Mouse (Mus musculus): ENCODE measurements around the gene Pdlim7. TPM values are rescaled to one million over a fixed set of nuclear protein-coding genes. Genes with fewer than 3 reads are reported as not detected.

The Pdlim7 gene
- total and polyA plus RNA-seq, 3 experiments: 46.9 to 98.2 (median 54.0) TPM

DNA sequence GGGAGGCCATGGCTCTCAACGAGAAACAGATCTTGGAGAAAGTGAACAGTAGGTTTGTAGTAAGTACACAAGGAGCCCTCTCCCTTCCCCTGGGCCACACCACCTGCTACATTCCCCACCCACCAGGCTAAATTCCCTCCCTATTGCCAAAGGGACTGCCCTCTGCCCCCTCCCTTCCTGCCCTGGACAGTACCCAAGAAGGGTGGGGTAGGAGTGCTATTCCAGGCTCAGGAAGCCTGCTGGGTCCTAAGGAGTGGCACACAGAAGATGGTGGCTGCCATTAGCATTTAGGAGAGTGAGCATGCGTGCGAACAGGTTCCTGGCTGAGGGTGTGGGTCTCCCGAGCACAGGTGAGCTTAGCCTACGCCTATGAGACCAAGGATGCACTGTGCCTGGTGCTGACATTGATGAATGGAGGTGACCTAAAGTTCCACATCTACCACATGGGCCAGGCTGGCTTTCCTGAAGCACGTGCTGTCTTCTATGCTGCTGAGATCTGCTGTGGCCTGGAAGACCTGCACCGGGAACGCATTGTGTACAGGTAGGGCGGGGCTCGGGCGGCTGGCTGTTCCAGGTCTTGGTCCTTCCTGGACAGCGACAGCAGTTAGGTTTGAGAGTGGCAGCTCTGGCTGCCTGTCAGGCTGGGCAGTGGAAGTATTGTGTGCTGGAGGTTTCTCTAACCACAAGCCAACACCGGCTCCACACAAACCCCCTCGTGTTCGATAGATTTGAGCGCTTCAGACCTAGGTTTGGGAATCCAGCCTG is 61.5 kb downstream of the Pdlim7 start:
- Histone ChIP-seq H3K27me3 (ENCODE audit: control insufficient read depth, insufficient read depth, low read length) (no peaks in the 10 kb centered on the region), H3K79me2 (replicated peaks; ENCODE audit: control insufficient read depth, insufficient read depth, low read length) (0 out of 2 replicates have a peak, but pooled peaks cover 1% of the 10 kb centered on the region), H3K4me3 (no peak overlapping the region), H3K27ac (no peak overlapping the region), H3K4me1 (ENCODE audit: control insufficient read depth, insufficient read depth, low read length) (peaks cover 17% of the 10 kb centered on the region), H3K9ac (ENCODE audit: low read depth, low read length) (no peak overlapping the region), H3K36me3 (ENCODE audit: control insufficient read depth, insufficient read depth, low read length) (peaks cover 6% of the 10 kb centered on the region; the same call in 1 of the 2 replicates)
- 84% methylated on average over 16 of the region's 16 CpGs for WGBS
- DNase-seq: peak; percentile 67 to 69
- intact Hi-C loops (cut with DNase I): no loop called here
- TF ChIP-seq CTCF (IDR thresholded peaks at IDR 0.05) (no peak), EP300 (IDR thresholded peaks at IDR 0.05; ENCODE audit: insufficient read depth, low read depth, low read length) (no peak), POLR2A (IDR thresholded peaks at IDR 0.05; ENCODE audit: insufficient read depth, low read depth, low read length) (no peak)

DNA sequence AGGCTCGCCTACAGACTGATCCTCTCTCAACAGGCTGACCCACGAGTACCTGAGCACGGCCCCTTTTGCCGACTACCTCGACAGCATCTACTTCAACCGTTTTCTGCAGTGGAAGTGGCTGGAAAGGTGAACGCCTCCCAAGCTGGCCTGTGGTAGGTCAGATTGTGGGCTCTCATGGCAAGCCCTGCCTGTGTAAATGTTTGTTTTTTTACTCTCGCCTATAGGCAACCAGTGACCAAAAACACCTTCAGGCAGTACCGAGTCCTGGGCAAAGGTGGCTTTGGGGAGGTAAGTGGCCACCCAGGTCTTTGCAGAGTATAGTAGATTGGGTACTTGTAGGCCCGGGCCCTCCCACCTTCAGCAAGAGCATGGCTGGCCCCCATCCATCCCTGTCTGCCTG is 62.2 kb downstream of the Pdlim7 start:
- Histone ChIP-seq H3K36me3 (ENCODE audit: control insufficient read depth, insufficient read depth, low read length) (peaks cover 6% of the 10 kb centered on the region; the same call in 1 of the 2 replicates), H3K79me2 (replicated peaks; ENCODE audit: control insufficient read depth, insufficient read depth, low read length) (peaks cover 3% of the 10 kb centered on the region)
- no peak for TF ChIP-seq EP300 (IDR thresholded peaks at IDR 0.05; ENCODE audit: insufficient read depth, low read depth, low read length)
- no peak for TF ChIP-seq CTCF (IDR thresholded peaks at IDR 0.05)
- no peak for TF ChIP-seq POLR2A (IDR thresholded peaks at IDR 0.05; ENCODE audit: insufficient read depth, low read depth, low read length)

DNA sequence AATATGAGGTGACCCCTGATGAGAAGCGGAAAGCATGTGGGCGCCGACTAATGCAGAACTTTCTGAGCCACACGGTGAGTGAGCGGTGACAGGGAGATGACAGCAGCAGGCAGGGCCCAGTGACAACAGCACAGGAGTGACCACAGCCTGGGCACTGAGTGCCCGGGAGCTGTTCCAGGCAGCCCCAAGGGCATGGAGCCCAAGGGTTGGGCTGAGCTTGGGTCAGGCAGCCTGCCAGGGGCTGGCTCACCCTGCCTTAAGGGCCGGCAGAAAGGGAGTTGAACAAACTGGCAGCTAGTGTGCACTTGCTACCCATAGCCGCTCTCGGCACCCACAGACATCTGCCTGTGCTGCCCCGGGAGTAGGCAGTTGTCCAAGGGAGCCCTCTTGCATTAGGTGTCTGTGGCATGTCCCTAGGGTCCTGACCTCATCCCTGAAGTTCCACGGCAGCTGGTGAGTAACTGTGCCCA is 62.9 kb downstream of the Pdlim7 start:
- Histone ChIP-seq H3K4me3 (no peak overlapping the region), H3K79me2 (replicated peaks; ENCODE audit: control insufficient read depth, insufficient read depth, low read length) (peaks cover 3% of the 10 kb centered on the region), H3K4me1 (ENCODE audit: control insufficient read depth, insufficient read depth, low read length) (peaks cover 23% of the 10 kb centered on the region), H3K9ac (ENCODE audit: low read depth, low read length) (no peak overlapping the region), H3K36me3 (ENCODE audit: control insufficient read depth, insufficient read depth, low read length) (peaks cover 6% of the 10 kb centered on the region; the same call in 1 of the 2 replicates), H3K27ac (peak overlapping the region; percentile 18), H3K27me3 (ENCODE audit: control insufficient read depth, insufficient read depth, low read length) (no peaks in the 10 kb centered on the region)
- intact Hi-C loops (cut with DNase I): no loop called here
- 52% methylated on average over 11 of the region's 11 CpGs for WGBS
- DNase-seq: peak; percentile 79 to 89
- no peak for TF ChIP-seq POLR2A (IDR thresholded peaks at IDR 0.05; ENCODE audit: insufficient read depth, low read depth, low read length)
- peak; percentile 92 for TF ChIP-seq EP300 (IDR thresholded peaks at IDR 0.05; ENCODE audit: insufficient read depth, low read depth, low read length)

More for the DNA sequence above, 62.2 kb downstream of the Pdlim7 start:
- Histone ChIP-seq H3K4me1 (ENCODE audit: control insufficient read depth, insufficient read depth, low read length) (peaks cover 23% of the 10 kb centered on the region), H3K27ac (no peak overlapping the region), H3K9ac (ENCODE audit: low read depth, low read length) (no peak overlapping the region), H3K4me3 (no peak overlapping the region), H3K27me3 (ENCODE audit: control insufficient read depth, insufficient read depth, low read length) (no peaks in the 10 kb centered on the region)
- no peak for DNase-seq
- WGBS: 91% methylated on average over 10 of the region's 10 CpGs
- intact Hi-C loops (cut with DNase I): no loop called here

DNA sequence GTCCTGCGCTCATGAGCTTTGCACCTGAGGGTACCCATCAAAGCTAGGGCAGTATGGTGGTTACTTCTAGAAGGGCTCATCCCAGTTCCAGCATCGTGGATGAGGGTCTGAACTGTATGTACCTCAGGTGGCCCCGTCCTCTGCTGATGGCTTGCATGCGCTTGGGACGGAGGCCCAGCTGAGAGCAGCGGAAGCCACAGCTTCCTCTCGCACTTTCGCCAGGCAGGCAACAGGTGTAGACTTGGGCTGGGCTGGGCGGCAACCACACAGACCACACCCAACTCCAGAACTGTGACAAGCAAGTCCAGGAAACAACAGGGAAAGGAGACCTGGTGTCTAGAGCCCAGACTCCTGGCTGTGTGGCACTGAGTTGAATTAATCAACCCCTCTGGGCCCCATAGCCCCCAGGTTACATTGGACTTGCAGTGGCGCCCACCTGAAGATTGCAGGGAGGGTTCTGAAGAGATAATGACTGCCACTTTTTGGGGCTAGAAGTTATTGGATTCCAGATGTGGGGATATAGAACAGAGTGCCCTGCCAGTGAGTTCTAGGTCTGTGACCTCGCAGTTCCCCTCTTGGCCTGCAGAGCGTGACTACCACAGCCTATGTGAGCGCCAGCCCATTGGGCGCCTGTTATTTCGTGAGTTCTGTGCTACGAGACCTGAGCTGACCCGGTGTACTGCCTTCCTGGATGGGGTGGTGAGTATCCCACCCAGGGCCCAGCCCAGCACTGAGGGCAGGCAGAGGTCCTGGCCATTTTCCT is 63.6 kb downstream of the Pdlim7 start:
- Histone ChIP-seq H3K36me3 (ENCODE audit: control insufficient read depth, insufficient read depth, low read length) (peaks cover 6% of the 10 kb centered on the region; the same call in 1 of the 2 replicates), H3K9ac (ENCODE audit: low read depth, low read length) (no peak overlapping the region), H3K27me3 (ENCODE audit: control insufficient read depth, insufficient read depth, low read length) (no peaks in the 10 kb centered on the region), H3K4me3 (no peak overlapping the region), H3K4me1 (ENCODE audit: control insufficient read depth, insufficient read depth, low read length) (peaks cover 23% of the 10 kb centered on the region), H3K27ac (peak overlapping the region; percentile 74), H3K79me2 (replicated peaks; ENCODE audit: control insufficient read depth, insufficient read depth, low read length) (peaks cover 3% of the 10 kb centered on the region)
- DNase-seq: peak; percentile 49 to 68
- TF ChIP-seq CTCF (IDR thresholded peaks at IDR 0.05) (peak; percentile 53), EP300 (IDR thresholded peaks at IDR 0.05; ENCODE audit: insufficient read depth, low read depth, low read length) (no peak), POLR2A (IDR thresholded peaks at IDR 0.05; ENCODE audit: insufficient read depth, low read depth, low read length) (no peak)
- intact Hi-C loops (cut with DNase I): loop anchor here (2.0 kb wide), 1 partner anchor 63 kb away; the partner anchor contains the start of gene Pdlim7
- 81% methylated on average over 17 of the region's 17 CpGs for WGBS

- no peak overlapping the region for H3K27ac ChIP-seq
- no peak for DNase-seq
- H3K36me3 ChIP-seq (ENCODE audit: control insufficient read depth, insufficient read depth, low read length): peaks cover 6% of the 10 kb centered on the region; the same call in 1 of the 2 replicates
- TF ChIP-seq POLR2A (IDR thresholded peaks at IDR 0.05; ENCODE audit: insufficient read depth, low read depth, low read length) (no peak), CTCF (IDR thresholded peaks at IDR 0.05) (no peak), EP300 (IDR thresholded peaks at IDR 0.05; ENCODE audit: insufficient read depth, low read depth, low read length) (no peak)
- H3K9ac ChIP-seq (ENCODE audit: low read depth, low read length): no peak overlapping the region
- H3K79me2 ChIP-seq (replicated peaks; ENCODE audit: control insufficient read depth, insufficient read depth, low read length): peaks cover 3% of the 10 kb centered on the region
- intact Hi-C loops (cut with DNase I): loop anchor here (2.0 kb wide), 1 partner anchor 64 kb away; the partner anchor contains the start of gene Pdlim7
- peaks cover 23% of the 10 kb centered on the region for H3K4me1 ChIP-seq (ENCODE audit: control insufficient read depth, insufficient read depth, low read length)
- H3K27me3 ChIP-seq (ENCODE audit: control insufficient read depth, insufficient read depth, low read length): no peaks in the 10 kb centered on the region
- WGBS: 87% methylated on average over 9 of the region's 9 CpGs
- H3K4me3 ChIP-seq: no peak overlapping the region
Observed at GRCm38 (mm10) chr13:55449205-55449604, 64.3 kb downstream of the Pdlim7 start.

Measured in heart, adult 2 months (tissue).